Mouse (Mus musculus) spleen, postnatal 36 days (tissue): Measurements from ENCODE around the gene Tnrc6c.

Experiments used
- DNase-seq, 2 experiments: peaks; one replicate each; pipeline ENCODE4 v3.0.0; 2022; ENCODE audit warnings: low spot score in 2 of 2, mixed read lengths in 1 of 2

Tnrc6c gene

GRCm38 (mm10) chr11:117790286-117790685 is 136.2 kb downstream of the Tnrc6c start:
- peak; percentile 62 to 73 for DNase-seq

DNA sequence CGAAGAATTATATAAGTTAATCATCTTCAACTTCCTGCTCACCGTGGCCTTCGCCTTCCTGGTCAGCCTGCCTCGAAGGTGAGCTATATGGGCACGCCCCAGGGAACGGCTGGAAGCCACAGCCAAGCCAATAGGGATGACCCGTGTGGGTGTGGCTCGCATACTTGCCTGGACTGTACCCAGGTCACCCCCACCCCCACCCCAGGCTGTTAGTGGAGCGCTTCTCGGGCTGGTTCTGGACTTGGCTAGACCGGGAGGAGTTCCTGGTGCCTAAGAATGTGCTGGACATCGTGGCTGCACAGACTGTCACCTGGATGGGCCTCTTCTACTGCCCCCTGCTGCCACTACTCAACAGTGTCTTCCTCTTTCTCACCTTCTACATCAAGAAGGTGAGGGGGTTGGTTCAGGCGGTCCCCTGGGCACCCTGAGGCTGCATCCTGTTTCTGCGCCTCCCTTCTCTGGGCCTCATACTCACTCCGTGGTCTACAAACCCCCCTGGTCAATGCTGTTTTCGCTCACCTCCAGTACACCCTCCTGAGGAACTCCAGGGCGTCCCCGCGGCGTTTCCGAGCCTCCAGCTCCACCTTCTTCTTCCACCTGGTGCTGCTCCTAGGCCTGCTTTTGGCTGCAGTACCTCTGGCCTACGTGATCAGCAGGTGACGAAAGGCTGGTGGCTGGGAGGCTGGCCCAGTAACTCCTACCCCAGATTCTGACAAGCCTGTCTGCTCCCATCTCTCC is 136.8 kb downstream of the Tnrc6c start:
- peak; percentile 63 to 64 for DNase-seq

DNA sequence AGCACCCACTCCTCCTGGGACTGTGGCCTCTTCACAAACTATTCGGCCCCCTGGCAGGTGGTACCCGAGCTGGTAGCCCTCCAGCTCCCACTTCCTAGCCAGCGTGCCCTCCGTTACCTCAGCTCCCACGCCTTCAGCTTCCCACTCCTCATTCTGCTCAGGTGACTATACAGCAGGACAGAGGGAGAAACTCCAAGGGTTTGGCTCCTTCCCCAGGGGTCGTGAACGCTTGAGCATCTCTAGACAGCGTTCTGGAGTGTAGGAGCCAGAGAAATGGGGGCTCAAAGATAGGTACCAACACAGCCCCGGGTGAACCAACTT is 137.3 kb downstream of the Tnrc6c start:
- DNase-seq = no peak

GRCm38 (mm10) chr11:117792281-117792888 is 138.3 kb downstream of the Tnrc6c start:
- DNase-seq = peak; percentile 91 to 94

DNA sequence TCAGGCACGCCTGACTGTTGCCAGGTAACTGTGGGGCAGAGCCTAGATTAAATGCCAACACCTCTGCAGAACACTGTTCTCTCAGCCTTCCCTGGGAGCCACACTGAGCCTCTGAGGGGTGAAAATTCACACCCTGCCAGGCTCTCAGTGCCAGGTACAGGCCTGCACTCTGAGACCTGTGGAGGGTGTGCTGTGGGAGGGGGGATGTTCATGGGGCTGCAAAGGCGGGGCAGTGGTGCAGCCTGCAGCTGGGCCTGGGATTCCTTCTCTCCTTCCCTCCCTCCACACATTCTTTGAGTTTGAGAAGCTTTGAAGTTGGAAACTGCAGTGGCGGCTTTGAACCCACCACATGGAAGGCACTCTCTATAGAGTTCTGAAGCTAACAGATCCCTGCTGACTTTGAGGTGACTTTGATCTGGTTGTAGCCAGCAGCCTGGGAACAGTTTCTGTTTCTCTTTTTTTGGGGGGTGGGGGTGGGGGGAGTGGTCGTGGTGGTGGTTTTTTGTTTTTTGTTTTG is 140.0 kb downstream of the Tnrc6c start:
- no peak for DNase-seq

DNA sequence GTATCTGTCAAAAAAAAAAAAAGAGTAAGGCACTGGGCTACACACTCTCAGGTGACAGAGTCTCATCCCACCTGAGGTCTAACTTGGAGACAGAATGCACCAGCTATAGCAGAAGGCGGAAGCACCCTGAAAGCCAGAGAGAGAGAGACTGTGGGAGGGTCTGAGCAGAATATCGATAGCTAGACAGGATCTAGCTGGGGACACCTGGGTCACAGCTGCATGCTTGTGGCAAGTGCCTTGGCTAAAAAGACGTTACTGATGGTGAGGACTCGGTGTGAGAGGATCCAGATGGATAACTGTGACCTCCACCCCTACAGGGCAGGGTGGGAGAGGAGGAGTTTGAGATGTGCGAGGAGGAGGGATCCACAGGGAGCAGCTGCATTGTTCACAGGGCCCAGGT is 142.9 kb downstream of the Tnrc6c start:
- no peak for DNase-seq

DNA sequence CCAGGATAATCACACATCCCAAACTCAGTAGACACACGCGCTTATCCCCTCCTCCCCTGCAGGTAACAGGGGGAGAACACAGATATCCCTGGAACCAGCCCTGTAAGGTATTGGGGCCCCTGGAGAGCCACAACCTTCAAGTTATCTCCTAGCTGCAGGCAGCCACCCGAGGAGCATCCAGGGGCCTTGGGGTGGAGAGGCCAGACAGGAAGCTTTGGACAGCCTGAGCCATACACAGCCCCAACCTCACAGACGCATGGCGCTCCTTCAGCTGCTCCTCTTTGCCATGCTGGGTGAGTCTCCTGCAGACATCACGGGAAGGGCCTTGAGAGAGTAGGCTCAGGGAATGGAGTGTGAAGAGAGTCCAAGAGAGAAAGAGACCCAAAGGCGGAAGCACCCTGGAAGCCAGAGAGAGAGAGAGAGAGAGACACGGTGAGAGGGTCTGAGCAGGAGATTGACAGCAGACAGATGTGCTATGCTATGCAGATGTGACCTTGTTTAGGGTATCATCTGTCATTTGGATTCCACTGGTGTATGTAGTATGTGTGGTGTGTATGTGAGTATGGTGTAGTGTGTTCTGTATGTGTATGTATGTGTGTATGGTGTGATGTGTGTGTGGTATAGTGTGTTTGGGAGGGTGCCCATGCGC is 143.5 kb downstream of the Tnrc6c start, which contains the start of gene 6030468B19Rik:
Gene 6030468B19Rik, plus strand, starts transcription at position 150 of the 649 bp plus-strand sequence.
- DNase-seq = peak; percentile 54 to 73

DNA sequence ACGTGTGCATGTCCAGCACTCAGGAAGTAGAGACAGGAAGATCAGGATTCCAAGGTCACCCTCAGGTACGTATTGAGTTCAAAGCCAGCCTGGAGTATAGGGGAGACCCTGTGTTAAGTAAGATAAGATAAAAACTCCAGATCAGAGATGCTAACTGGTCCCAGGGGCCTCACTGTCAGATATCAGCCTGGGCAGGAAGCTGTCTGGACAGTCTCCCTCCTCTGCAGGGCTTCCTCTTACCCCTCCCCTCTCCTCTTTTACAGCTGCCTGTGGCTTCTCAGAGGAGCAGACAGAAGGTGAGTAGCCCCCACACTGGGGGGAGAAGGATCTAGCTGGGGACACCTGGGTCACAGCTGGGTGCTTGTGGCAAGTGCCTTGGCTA is 144.1 kb downstream of the Tnrc6c start:
- peak; percentile 65 to 67 for DNase-seq

DNA sequence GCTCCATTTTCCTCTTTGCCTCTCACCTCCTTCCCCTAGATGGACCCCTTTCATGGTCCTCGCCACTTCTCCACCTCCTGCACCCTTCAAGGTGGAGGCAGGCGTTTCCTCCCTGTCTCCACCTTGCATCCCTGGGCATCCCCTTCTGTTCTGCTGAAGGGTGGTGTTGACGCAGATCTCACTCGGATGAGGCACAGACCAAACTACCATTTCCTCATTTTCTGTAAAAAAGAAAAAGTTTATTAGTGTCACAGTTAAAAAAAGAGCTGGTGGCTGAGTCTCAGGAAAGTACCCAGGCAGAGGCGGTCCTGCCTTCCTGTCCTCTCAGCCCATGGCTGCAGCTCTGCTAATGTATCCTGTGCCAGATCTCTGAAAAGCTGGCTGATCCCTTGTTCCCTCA is 145.1 kb downstream of the Tnrc6c start:
- peak; percentile 61 to 66 for DNase-seq

DNA sequence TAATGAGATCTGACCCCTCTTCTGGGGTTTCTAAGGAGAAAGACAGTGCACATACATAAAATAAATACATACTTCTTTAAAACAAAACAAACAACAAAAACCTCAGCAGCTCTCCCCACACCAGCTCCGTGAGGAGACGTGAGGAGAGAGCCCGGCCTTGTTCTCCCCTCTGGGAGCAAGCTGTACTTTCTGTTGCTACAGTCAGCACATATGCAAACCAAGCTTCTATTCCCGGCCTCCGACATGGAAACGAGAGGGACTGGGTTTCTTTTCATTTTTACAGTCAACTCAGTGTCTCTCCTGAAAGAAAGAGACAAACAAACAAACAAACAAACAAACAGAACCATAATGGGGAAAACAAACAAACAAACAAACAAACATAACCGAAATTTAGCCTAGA is 145.9 kb downstream of the Tnrc6c start:
- DNase-seq = no peak

GRCm38 (mm10) chr11:117801650-117802049 is 147.6 kb downstream of the Tnrc6c start:
- DNase-seq = no peak

- DNase-seq = no peak
Observed at GRCm38 (mm10) chr11:117803166-117803688, 149.1 kb downstream of the Tnrc6c start.

GRCm38 (mm10) chr11:117806781-117807180 is 152.7 kb downstream of the Tnrc6c start:
- DNase-seq = no peak

GRCm38 (mm10) chr11:117809407-117810311 is 155.6 kb downstream of the Tnrc6c start, which contains the start of the genes Gm20708 and Syngr2:
TSS of gene Gm20708 (plus strand) at chr11:117809668.
TSS of gene Syngr2 (plus strand) at chr11:117809668.
- peak; percentile 71 to 80 for DNase-seq

GRCm38 (mm10) chr11:117810401-117811046 is 156.4 kb downstream of the Tnrc6c start:
- peak; percentile 81 to 88 for DNase-seq
